Mouse (Mus musculus): ENCODE results near the gene Gm17334.

DNA sequence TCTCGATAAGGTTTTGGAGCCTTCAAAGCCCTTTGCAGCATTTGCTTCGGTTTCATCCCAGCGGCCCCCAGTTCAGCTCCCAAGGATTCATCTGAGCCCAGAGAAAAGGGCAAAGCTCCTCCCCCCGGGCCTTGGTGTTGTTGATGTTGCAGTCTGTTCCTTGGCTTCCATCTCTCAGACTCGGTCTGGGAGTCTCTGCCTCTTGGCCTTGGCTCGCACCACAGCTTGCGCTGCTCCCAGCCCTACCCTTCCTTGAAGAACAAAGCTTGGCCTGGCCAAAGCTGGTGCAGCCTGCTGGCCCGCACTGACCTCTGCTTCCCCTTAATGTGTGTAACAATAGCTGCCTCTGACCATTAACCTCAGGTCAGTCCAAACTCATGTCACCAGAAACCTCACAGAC, 15.2 kb upstream of the Gm17334 start:
- TF ChIP-seq EP300 (IDR thresholded peaks at IDR 0.05; ENCODE audit: low read depth) = no peak
- TF ChIP-seq CTCF (IDR thresholded peaks at IDR 0.05; ENCODE audit: low read depth) = no peak

Measured in liver, postnatal 0 days (tissue).